Mouse (Mus musculus): Measurements from ENCODE around the gene Gpr176. TPM values are rescaled to one million over a fixed set of nuclear protein-coding genes. Genes with fewer than 3 reads are reported as not detected.

Gene Gpr176
- polyA plus RNA-seq, 1 experiment from 2014 or later: 5.2 TPM

DNA sequence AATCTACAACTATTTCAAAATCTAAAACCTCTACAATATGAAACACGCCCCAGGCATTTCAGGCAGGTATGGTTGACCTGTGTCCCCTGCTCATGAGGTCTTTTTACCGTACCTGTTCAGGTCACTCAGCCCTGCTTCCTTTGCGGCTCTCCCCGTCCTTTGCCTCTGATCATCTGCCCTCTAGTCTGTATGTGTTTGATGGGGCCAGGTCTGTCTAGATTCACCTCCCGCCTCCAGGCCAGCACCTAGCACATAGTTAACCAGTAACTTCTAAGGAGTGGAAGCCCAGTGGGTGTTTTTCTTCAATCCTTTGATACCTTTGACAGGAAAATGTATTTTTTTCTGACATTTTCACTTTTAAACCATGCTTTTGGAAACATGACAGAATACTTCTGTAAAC lies 26.5 kb upstream of the Gpr176 start:
- no peak overlapping the region for H3K27ac ChIP-seq (replicated peaks)
- H3K4me3 ChIP-seq: no peak overlapping the region
- H3K9ac ChIP-seq (replicated peaks): no peak overlapping the region
- no peak overlapping the region for H3K4me2 ChIP-seq (replicated peaks)
- no peaks in the 10 kb centered on the region for H3K9me3 ChIP-seq
- no peak for ATAC-seq (replicated peaks)
- H3K27me3 ChIP-seq: no peaks in the 10 kb centered on the region
- H3K36me3 ChIP-seq: no peaks in the 10 kb centered on the region
- WGBS: 93% methylated on average over 5 of the region's 5 CpGs
- H3K4me1 ChIP-seq: no peaks in the 10 kb centered on the region

- H3K9me3 ChIP-seq: no peaks in the 10 kb centered on the region
- no peak overlapping the region for H3K4me3 ChIP-seq
- H3K4me2 ChIP-seq (replicated peaks): no peak overlapping the region
- no peaks in the 10 kb centered on the region for H3K27me3 ChIP-seq
- no peak overlapping the region for H3K9ac ChIP-seq (replicated peaks)
- no peaks in the 10 kb centered on the region for H3K36me3 ChIP-seq
- no peak for ATAC-seq (replicated peaks)
- H3K27ac ChIP-seq (replicated peaks): no peak overlapping the region
- 72% methylated on average over 5 of the region's 5 CpGs for WGBS
- H3K4me1 ChIP-seq: peaks cover 21% of the 10 kb centered on the region
These were observed 18.0 kb upstream of the Gpr176 start for GRCm38 (mm10) chr2:118391201-118391600.

DNA sequence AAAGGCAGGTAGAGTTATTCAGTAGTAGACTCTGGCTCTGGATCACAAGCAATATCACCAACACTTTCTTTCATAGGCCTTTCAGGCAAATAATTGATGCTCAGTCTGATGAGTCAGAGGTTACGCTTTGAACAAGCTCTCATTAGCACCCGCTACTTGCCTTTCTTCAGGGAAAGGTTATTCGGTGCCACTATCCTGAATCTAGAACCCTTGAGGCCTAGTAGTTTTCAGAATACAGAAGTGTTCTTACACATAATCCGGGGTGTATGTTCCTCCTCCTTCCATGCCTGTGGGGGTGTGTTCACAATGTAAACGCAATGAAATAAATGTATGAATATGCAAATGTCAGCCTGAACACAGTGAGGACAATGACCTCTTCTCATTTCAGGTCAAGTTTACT lies 16.9 kb upstream of the Gpr176 start:
- Histone ChIP-seq H3K27me3 (no peaks in the 10 kb centered on the region), H3K4me1 (peaks cover 21% of the 10 kb centered on the region), H3K27ac (replicated peaks) (no peak overlapping the region), H3K4me3 (no peak overlapping the region), H3K36me3 (no peaks in the 10 kb centered on the region), H3K9ac (replicated peaks) (0 out of 2 replicates have a peak overlapping the region, but pooled peaks have one; percentile 22), H3K4me2 (replicated peaks) (no peak overlapping the region), H3K9me3 (no peaks in the 10 kb centered on the region)
- no peak for ATAC-seq (replicated peaks)
- 78% methylated on average over 5 of the region's 5 CpGs for WGBS

DNA sequence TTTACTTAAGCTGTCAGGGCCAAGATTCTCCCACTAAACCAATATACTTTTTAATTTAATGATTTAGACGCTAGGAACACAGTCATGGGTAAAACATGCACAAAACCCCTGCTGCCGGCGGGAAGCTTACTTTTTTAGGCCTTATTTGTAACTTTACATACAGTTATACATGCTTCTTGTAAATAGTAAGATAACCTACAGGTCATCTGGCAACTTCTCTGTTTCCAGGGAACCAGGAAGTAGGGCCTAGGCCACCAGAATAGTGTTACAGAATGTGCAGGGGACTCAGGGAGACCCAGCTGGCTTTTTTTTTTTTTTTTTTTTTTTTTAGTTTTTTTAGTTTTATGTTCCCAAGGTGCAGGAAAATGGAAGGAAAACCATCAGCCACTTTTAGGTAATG lies 16.4 kb upstream of the Gpr176 start:
- Histone ChIP-seq H3K36me3 (no peaks in the 10 kb centered on the region), H3K4me2 (replicated peaks) (peak overlapping the region; percentile 61), H3K9ac (replicated peaks) (no peak overlapping the region; the same call in 1 of the 2 replicates), H3K27me3 (no peaks in the 10 kb centered on the region), H3K4me1 (peaks cover 21% of the 10 kb centered on the region), H3K4me3 (peak overlapping the region; percentile 87), H3K27ac (replicated peaks) (no peak overlapping the region), H3K9me3 (no peaks in the 10 kb centered on the region)
- no peak for ATAC-seq (replicated peaks)
- 70% methylated on average over 3 of the region's 3 CpGs for WGBS

- H3K4me2 ChIP-seq (replicated peaks): peak within 1 kb of the TSS; percentile 61
- H3K9me3 ChIP-seq: no peaks in the 10 kb centered on the region
- peak; percentile 97 for ATAC-seq (replicated peaks)
- no peaks in the 10 kb centered on the region for H3K36me3 ChIP-seq
- H3K9ac ChIP-seq (replicated peaks): peak within 1 kb of the TSS; percentile 78
- no peaks in the 10 kb centered on the region for H3K27me3 ChIP-seq
- H3K27ac ChIP-seq (replicated peaks): peak within 1 kb of the TSS; percentile 89
- peaks cover 21% of the 10 kb centered on the region for H3K4me1 ChIP-seq
- peak within 1 kb of the TSS; percentile 87 for H3K4me3 ChIP-seq
- WGBS: under 1% methylated on average over 61 of the region's 61 CpGs
These were observed 15.4 kb upstream of the Gpr176 start, which contains the start of gene Eif2ak4 for GRCm38 (mm10) chr2:118388341-118389335. Eif2ak4 (plus strand) TSS chr2:118388618.

DNA sequence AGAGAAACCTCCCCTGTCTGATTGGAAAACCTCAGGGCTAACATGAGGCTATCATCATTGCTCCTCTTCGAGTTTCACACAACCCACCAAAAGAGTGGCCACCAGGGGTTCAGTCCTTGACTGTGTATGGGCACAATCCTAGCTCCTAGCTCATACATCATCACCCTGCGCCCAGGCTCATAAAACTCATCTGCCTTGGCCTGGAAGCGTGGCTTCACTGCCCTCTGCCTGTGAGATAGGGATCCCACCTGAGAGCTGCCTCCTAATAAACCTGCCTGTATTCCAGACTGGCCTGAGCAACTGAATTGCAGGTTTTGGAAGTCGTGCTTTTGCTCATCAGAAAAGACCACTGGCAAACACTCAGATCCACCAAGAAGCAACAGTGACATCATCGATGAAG lies 10.2 kb upstream of the Gpr176 start:
- Histone ChIP-seq H3K4me3 (no peak overlapping the region), H3K4me1 (peaks cover 8% of the 10 kb centered on the region; the same call in 1 of the 2 replicates)

GRCm38 (mm10) chr2:118379756-118380155 lies 6.5 kb upstream of the Gpr176 start:
- WGBS: 12% methylated on average over 1 of the region's 1 CpGs
- no peaks in the 10 kb centered on the region for H3K27me3 ChIP-seq
- no peak for ATAC-seq (replicated peaks)
- no peak overlapping the region for H3K4me2 ChIP-seq (replicated peaks)
- no peaks in the 10 kb centered on the region for H3K4me1 ChIP-seq
- no peak overlapping the region for H3K27ac ChIP-seq (replicated peaks)
- H3K36me3 ChIP-seq: no peaks in the 10 kb centered on the region
- H3K4me3 ChIP-seq: no peak overlapping the region
- H3K9ac ChIP-seq (replicated peaks): no peak overlapping the region
- no peaks in the 10 kb centered on the region for H3K9me3 ChIP-seq

More for the DNA sequence above, 10.2 kb upstream of the Gpr176 start:
- Histone ChIP-seq H3K9me3 (no peaks in the 10 kb centered on the region), H3K4me2 (replicated peaks) (no peak overlapping the region), H3K27ac (replicated peaks) (no peak overlapping the region), H3K36me3 (no peaks in the 10 kb centered on the region), H3K27me3 (no peaks in the 10 kb centered on the region), H3K9ac (replicated peaks) (no peak overlapping the region)
- no peak for ATAC-seq (replicated peaks)
- WGBS: 72% methylated on average over 5 of the region's 5 CpGs

DNA sequence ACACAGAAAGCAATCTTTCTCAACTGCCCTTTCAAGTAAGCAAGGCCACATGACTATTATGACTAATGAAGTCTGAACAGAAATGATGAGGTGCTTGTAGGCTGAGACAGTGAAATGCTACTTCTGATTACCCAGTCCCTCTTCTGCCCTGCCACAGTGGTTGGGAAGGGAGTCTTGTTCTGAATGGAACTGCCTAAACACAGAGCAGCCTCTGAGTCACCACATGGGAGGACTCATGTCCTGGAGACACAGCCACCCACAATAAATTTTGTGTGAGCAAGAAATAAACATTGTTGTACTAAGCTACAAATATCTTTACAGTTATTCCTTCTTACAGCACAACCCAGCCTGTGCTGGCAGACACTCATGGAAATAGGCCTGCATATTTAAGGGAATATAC lies 2.7 kb upstream of the Gpr176 start:
- no peaks in the 10 kb centered on the region for H3K36me3 ChIP-seq
- ATAC-seq (replicated peaks): no peak

GRCm38 (mm10) chr2:118375522-118375921 lies 2.3 kb upstream of the Gpr176 start:
- Histone ChIP-seq H3K9me3 (no peaks in the 10 kb centered on the region), H3K4me3 (no peak overlapping the region), H3K27me3 (peaks cover 3% of the 10 kb centered on the region; the same call in 1 of the 2 replicates), H3K4me2 (replicated peaks) (no peak overlapping the region), H3K36me3 (no peaks in the 10 kb centered on the region), H3K4me1 (peaks cover 22% of the 10 kb centered on the region), H3K9ac (replicated peaks) (no peak overlapping the region), H3K27ac (replicated peaks) (no peak overlapping the region)
- 91% methylated on average over 1 of the region's 1 CpGs for WGBS
- ATAC-seq (replicated peaks): no peak

More for the DNA sequence above, 2.7 kb upstream of the Gpr176 start:
- Histone ChIP-seq H3K4me3 (no peak overlapping the region), H3K9me3 (no peaks in the 10 kb centered on the region), H3K27me3 (peaks cover 3% of the 10 kb centered on the region; the same call in 1 of the 2 replicates), H3K4me2 (replicated peaks) (no peak overlapping the region), H3K27ac (replicated peaks) (no peak overlapping the region), H3K4me1 (peaks cover 22% of the 10 kb centered on the region), H3K9ac (replicated peaks) (no peak overlapping the region)

DNA sequence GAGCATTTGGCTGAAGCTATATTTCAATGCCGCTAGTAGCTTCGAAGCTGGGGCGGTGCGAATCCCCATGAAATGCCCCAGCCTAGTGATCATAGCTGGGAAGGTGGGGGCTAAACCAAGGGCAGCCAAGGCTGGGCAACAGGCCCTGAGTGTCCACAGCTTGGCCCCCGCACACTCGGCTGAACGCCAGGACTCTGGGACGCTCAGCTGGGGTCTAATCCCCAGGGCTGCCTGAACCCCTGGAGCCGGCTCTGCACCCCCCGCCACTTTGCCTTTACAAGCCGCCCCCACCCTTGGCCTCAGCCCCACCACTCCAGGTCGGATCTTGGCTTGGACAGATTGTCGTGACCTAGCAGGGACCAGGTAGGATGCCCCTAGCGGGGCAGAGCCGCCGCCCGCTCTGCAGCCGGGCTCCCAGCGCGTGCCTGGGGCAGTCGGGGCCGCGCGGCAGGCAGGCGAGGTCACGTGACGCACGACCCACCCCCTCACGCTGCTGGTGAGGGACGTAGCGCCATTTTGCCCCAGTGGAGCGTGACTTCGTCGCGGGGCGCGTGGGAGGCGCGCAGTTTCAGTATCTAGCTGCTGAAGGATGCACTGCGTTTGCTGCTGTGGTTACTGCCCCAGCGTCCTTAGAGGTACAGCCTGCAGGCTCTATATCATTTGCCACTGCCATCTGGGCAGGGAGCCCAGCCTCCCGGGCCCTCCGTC lies 507 bp upstream of the Gpr176 start:
- H3K27me3 ChIP-seq: peaks cover 3% of the 10 kb centered on the region; the same call in 1 of the 2 replicates
- WGBS: 2% methylated on average over 43 of the region's 43 CpGs
- peak overlapping the region; percentile 50 for H3K4me3 ChIP-seq
- H3K4me2 ChIP-seq (replicated peaks): peak overlapping the region; percentile 93
- no peaks in the 10 kb centered on the region for H3K9me3 ChIP-seq
- peak overlapping the region; percentile 59 for H3K9ac ChIP-seq (replicated peaks)
- peaks cover 22% of the 10 kb centered on the region for H3K4me1 ChIP-seq
- H3K36me3 ChIP-seq: no peaks in the 10 kb centered on the region
- H3K27ac ChIP-seq (replicated peaks): peak overlapping the region; percentile 60
- ATAC-seq (replicated peaks): peak; percentile 92

DNA sequence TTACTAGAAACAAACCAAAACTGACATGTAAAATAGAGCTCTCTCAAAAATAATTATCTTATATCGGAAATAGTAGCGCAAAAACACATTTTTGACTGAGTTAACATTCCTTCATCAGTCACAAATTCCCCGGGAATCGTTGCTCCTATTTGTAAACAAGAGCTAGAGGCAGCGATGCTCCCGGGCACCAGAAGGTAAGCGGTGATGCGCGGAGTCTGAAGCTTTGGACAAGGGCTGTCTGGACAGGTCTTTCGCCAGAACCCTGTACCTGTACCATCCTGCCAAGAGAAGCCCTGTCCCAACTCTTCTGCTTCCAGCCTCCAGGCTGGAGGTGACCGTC lies 688 bp downstream of the Gpr176 start:
- peak overlapping the region; percentile 93 for H3K4me2 ChIP-seq (replicated peaks)
- peaks cover 3% of the 10 kb centered on the region; the same call in 1 of the 2 replicates for H3K27me3 ChIP-seq
- H3K27ac ChIP-seq (replicated peaks): no peak overlapping the region
- peak overlapping the region; percentile 50 for H3K4me3 ChIP-seq
- H3K36me3 ChIP-seq: no peaks in the 10 kb centered on the region
- peaks cover 22% of the 10 kb centered on the region for H3K4me1 ChIP-seq
- ATAC-seq (replicated peaks): no peak
- H3K9ac ChIP-seq (replicated peaks): peak overlapping the region; percentile 59; the same call in 1 of the 2 replicates
- H3K9me3 ChIP-seq: no peaks in the 10 kb centered on the region
- 7% methylated on average over 11 of the region's 11 CpGs for whole genome bisulfite sequencing

- H3K9ac ChIP-seq (replicated peaks): no peak overlapping the region
- no peak overlapping the region for H3K4me3 ChIP-seq
- H3K4me2 ChIP-seq (replicated peaks): no peak overlapping the region; the same call in 1 of the 2 replicates
- H3K9me3 ChIP-seq: no peaks in the 10 kb centered on the region
- H3K4me1 ChIP-seq: peaks cover 22% of the 10 kb centered on the region
- WGBS: 41% methylated on average over 1 of the region's 1 CpGs
- H3K36me3 ChIP-seq: no peaks in the 10 kb centered on the region
- ATAC-seq (replicated peaks): no peak
- H3K27ac ChIP-seq (replicated peaks): no peak overlapping the region
- H3K27me3 ChIP-seq: peaks cover 3% of the 10 kb centered on the region; the same call in 1 of the 2 replicates
These were observed 1.4 kb downstream of the Gpr176 start for GRCm38 (mm10) chr2:118371841-118372240.

Measured in forebrain, embryonic 15.5 days (tissue).